Mouse (Mus musculus) heart, adult 2 months (tissue): ENCODE measurements at regions not wholly inside any gene's neighbourhood (a gene's known extent, or its start where the extent isn't known, plus 50 kb on each side); places are given as distances from the start of the nearest gene placed in this dataset.

Source experiments
- CTCF ChIP-seq: fragments of 200-600 bp; IDR thresholded peaks from 2 replicates; pipeline ENCODE4 v1.8.1; 2022; ENCODE audit warnings: antibody characterized with exemption, mild to moderate bottlenecking, moderate library complexity
- EP300 ChIP-seq: fragments of 200-500 bp; IDR thresholded peaks from 2 replicates; pipeline ENCODE4 v1.6.1; 2011; ENCODE audit warnings: low read depth, low read length, control low read depth; ENCODE audit not compliant: insufficient read depth
- POLR2A ChIP-seq: fragments of 200-500 bp; IDR thresholded peaks from 2 replicates; pipeline ENCODE4 v1.6.1; 2011; ENCODE audit warnings: mild to moderate bottlenecking, low read depth, low read length, control low read depth; ENCODE audit not compliant: insufficient read depth

- TF ChIP-seq CTCF (no peak), EP300 (no peak), POLR2A (no peak)
These were observed 539.1 kb downstream of the Igsf11 start for GRCm38 (mm10) chr16:39431581-39431980.
